Mouse (Mus musculus) liver, embryonic 14.5 days (tissue): ENCODE results near the gene Fat3. TPM values are rescaled to one million over a fixed set of nuclear protein-coding genes. Genes with fewer than 3 reads are reported as not detected.

Experiments
- ATAC-seq: fragments of 200-750 bp; cut with Nextera tagmentation; 2 replicates; pipeline ENCODE4 v1.8.0; 2017; ENCODE audit warnings: moderate number of reproducible peaks, mild to moderate bottlenecking, moderate library complexity; ENCODE audit not compliant: insufficient read depth
- DNase-seq, 3 experiments: peaks; one replicate each; pipeline ENCODE4 v3.0.0-alpha.2; 2012 to 2013; ENCODE audit warnings: low read depth in 3 of 3, low spot score in 3 of 3
- H3K27ac ChIP-seq: fragments of 300-500 bp; sonication (generic); 2 replicates; pipeline ENCODE4 v1.5.1; 2014; ENCODE audit warnings: moderate library complexity, mild to moderate bottlenecking, control low read depth, inconsistent platforms
- H3K27me3 ChIP-seq: fragments of 300-500 bp; sonication (generic); 2 replicates; pipeline ENCODE4 v1.6.1; 2014; ENCODE audit warnings: mild to moderate bottlenecking, low read length, moderate library complexity; ENCODE audit not compliant: control insufficient read depth, insufficient read depth
- H3K36me3 ChIP-seq: fragments of 300-500 bp; sonication (generic); replicated peaks from 2 replicates; pipeline ENCODE4 v1.6.1; 2014; ENCODE audit warnings: low read depth; ENCODE audit not compliant: control insufficient read depth, insufficient read depth
- H3K4me1 ChIP-seq, 2 experiments: fragments of 200-500 bp in 1 of 2; fragments of 300-500 bp in 1 of 2; sonication (generic) in 1 of 2; replicated peaks; 2 replicates each; pipeline ENCODE4 v1.6.1; 2012 to 2014; ENCODE audit warnings: antibody characterized with exemption in 1 of 2, inconsistent platforms in 1 of 2, low read length in 1 of 2; ENCODE audit not compliant: control insufficient read depth in 2 of 2, insufficient read depth in 2 of 2
- H3K4me2 ChIP-seq: fragments of 300-500 bp; sonication (generic); 2 replicates; pipeline ENCODE4 v1.6.1; 2014; ENCODE audit warnings: low read depth, mild to moderate bottlenecking, control low read depth, moderate library complexity
- H3K4me3 ChIP-seq, 2 experiments: fragments of 200-500 bp in 1 of 2; fragments of 300-500 bp in 1 of 2; sonication (generic) in 1 of 2; 2 replicates each; pipeline ENCODE4 v1.5.1; 2012 to 2014; ENCODE audit warnings: low read depth in 2 of 2, low read length in 2 of 2, mild to moderate bottlenecking in 2 of 2, control low read depth in 1 of 2, inconsistent platforms in 1 of 2, moderate library complexity in 1 of 2; ENCODE audit not compliant: insufficient read depth in 1 of 2
- H3K9ac ChIP-seq: fragments of 300-500 bp; sonication (generic); replicated peaks from 2 replicates; pipeline ENCODE4 v1.6.1; 2014; ENCODE audit warnings: mild to moderate bottlenecking, control low read depth, moderate library complexity
- H3K9me3 ChIP-seq: fragments of 300-500 bp; sonication (generic); 2 replicates; pipeline ENCODE4 v1.6.1; 2016; ENCODE audit warnings: low read length, mixed read lengths; ENCODE audit not compliant: control insufficient read depth
- CTCF ChIP-seq: IDR thresholded peaks from 2 replicates; pipeline ENCODE4 v1.5.1; 2016; ENCODE audit warnings: antibody characterized with exemption, low read depth, control low read depth
- EP300 ChIP-seq: IDR thresholded peaks from 2 replicates; pipeline ENCODE4 v1.6.1; 2016; ENCODE audit warnings: antibody characterized with exemption, low read depth
- WGBS: fragments of 180-500 bp; shearing (Covaris S2); extraction: QIAGEN DNeasy Blood & Tissue Kit; methylation state at CpG from one replicate; pipeline ENCODE4 v1.1.7; 2014; ENCODE audit not compliant: insufficient replicate concordance; 5-methylcytosine and 5-hydroxymethylcytosine counted together
- polyA plus RNA-seq, 2 experiments: library from polyadenylated mRNA; depleted of rRNA in 1 of 2; stranded (reverse) in 1 of 2; unstranded in 1 of 2; fragments of >200 nt; fragmentation: Nextera tagmentation in 1 of 2; extraction: Ambion mirVana in 1 of 2; gene quantifications; 2 replicates each; pipeline versions ENCODE4 v1.2.1 to v1.2.3; 2012 to 2014

Fat3 gene
- polyA plus RNA-seq, 2 experiments, result 0.06 TPM; not detected in 1

- Histone ChIP-seq H3K4me1 (no peaks in the 10 kb centered on the region), H3K9me3 (no peaks in the 10 kb centered on the region), H3K9ac (no peak overlapping the region), H3K36me3 (no peaks in the 10 kb centered on the region), H3K27me3 (no peaks in the 10 kb centered on the region), H3K4me2 (no peak overlapping the region), H3K27ac (no peak overlapping the region), H3K4me3 (no peak overlapping the region)
- ATAC-seq, result no peak
- no peak for DNase-seq
- 60% methylated on average over 1 of the region's 1 CpGs for WGBS
- no peak for TF ChIP-seq CTCF
- TF ChIP-seq EP300, result no peak
These were observed 314.6 kb downstream of the Fat3 start for GRCm38 (mm10) chr9:16186461-16186860.

- Histone ChIP-seq H3K9ac (no peak overlapping the region), H3K27me3 (no peaks in the 10 kb centered on the region), H3K27ac (no peak overlapping the region), H3K9me3 (no peaks in the 10 kb centered on the region), H3K4me1 (no peaks in the 10 kb centered on the region), H3K4me3 (no peak overlapping the region), H3K4me2 (no peak overlapping the region), H3K36me3 (no peaks in the 10 kb centered on the region)
- 52% methylated on average over 4 of the region's 4 CpGs for WGBS
- DNase-seq (no peak), ATAC-seq (no peak)
- TF ChIP-seq EP300, result no peak
- TF ChIP-seq CTCF, result no peak
These were observed 331.8 kb downstream of the Fat3 start for GRCm38 (mm10) chr9:16169238-16169637.

- Histone ChIP-seq H3K4me2 (no peak overlapping the region), H3K9me3 (no peaks in the 10 kb centered on the region), H3K36me3 (no peaks in the 10 kb centered on the region), H3K4me3 (no peak overlapping the region), H3K4me1 (no peaks in the 10 kb centered on the region), H3K27ac (no peak overlapping the region), H3K9ac (no peak overlapping the region), H3K27me3 (no peaks in the 10 kb centered on the region)
- TF ChIP-seq EP300, result no peak
- no peak for TF ChIP-seq CTCF
- DNase-seq (no peak), ATAC-seq (no peak)
- 53% methylated on average over 2 of the region's 2 CpGs for WGBS
These were observed 333.0 kb downstream of the Fat3 start for GRCm38 (mm10) chr9:16168051-16168450.

GRCm38 (mm10) chr9:16159366-16159765, 341.7 kb downstream of the Fat3 start:
- DNase-seq, result no peak
- TF ChIP-seq CTCF (peak; percentile 19; the same call in 1 of the 2 replicates), EP300 (no peak)
- Histone ChIP-seq H3K9me3 (no peaks in the 10 kb centered on the region), H3K27ac (no peak overlapping the region), H3K27me3 (no peaks in the 10 kb centered on the region), H3K9ac (no peak overlapping the region), H3K4me2 (no peak overlapping the region), H3K4me1 (no peaks in the 10 kb centered on the region), H3K4me3 (no peak overlapping the region), H3K36me3 (no peaks in the 10 kb centered on the region)
- 71% methylated on average over 5 of the region's 5 CpGs for WGBS
- no peak for ATAC-seq

GRCm38 (mm10) chr9:16153580-16153930, 347.5 kb downstream of the Fat3 start:
- TF ChIP-seq EP300 (no peak), CTCF (no peak)
- Histone ChIP-seq H3K36me3 (no peaks in the 10 kb centered on the region), H3K9ac (no peak overlapping the region), H3K27ac (no peak overlapping the region), H3K4me3 (no peak overlapping the region), H3K9me3 (no peaks in the 10 kb centered on the region), H3K4me1 (no peaks in the 10 kb centered on the region), H3K27me3 (no peaks in the 10 kb centered on the region), H3K4me2 (no peak overlapping the region)
- DNase-seq, result no peak
- ATAC-seq, result no peak
- 69% methylated on average over 3 of the region's 3 CpGs for WGBS
